Mouse (Mus musculus) layer of hippocampus, adult 9-10 months (tissue): ENCODE measurements around the gene Plcl1.
A peak's percentile ranks its signal among the peaks of the same experiment; 100 is the strongest.

Experiments
- DNase-seq: peaks from one replicate; pipeline ENCODE4 v3.0.0; 2022; ENCODE audit warnings: low spot score

Gene Plcl1

DNA sequence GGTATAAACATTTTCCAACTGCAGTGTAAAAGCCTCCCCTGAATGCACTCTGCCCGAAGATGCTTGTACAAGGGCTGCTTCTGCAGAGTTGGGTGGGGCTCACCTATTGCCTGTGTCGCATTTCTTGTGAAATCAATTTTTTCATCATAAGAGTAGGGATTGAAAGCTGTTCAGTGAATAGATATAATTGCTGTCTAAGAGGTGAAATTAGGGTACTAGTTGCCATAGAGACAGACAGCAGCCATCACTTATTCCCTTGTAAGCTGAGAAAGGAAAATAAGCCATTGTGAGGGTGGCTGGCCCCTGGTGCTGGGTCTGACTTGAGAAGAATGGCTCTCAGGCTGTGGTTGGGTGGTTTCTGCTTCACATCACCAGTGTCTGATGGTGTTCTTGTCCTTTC, 299.0 kb downstream of the Plcl1 start:
- DNase-seq: no peak

GRCm38 (mm10) chr1:55705173-55705572, 299.5 kb downstream of the Plcl1 start:
- no peak for DNase-seq

GRCm38 (mm10) chr1:55705756-55706155, 300.0 kb downstream of the Plcl1 start:
- no peak for DNase-seq

GRCm38 (mm10) chr1:55706933-55707332, 301.2 kb downstream of the Plcl1 start:
- DNase-seq: no peak

DNA sequence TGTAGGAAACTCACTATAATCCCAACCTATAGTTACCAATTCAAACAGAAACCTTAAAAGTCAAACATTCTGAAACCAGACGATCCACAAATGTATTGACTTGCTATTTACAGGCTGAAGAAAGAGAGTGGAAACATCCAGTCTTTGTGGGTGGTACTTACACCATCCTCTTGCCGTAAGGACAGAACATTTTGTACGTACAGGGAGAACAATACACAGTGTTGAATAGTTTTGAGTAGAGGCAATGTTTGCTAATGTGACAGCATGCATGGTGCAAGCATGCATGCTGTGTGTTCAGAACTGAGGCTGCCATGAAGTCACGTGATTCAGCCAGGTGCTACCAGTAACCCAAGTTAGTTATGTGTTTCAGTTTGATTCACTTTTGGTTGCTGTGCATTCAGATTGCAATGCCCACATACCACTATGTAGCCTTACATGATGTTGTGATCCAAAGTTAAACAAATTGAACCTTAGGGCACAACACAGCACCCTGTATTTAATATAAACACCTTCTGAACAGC, 311.6 kb downstream of the Plcl1 start:
- no peak for DNase-seq

GRCm38 (mm10) chr1:55725428-55725827, 319.7 kb downstream of the Plcl1 start:
- DNase-seq: no peak

GRCm38 (mm10) chr1:55729332-55729731, 323.6 kb downstream of the Plcl1 start:
- no peak for DNase-seq

- DNase-seq: no peak
These were observed 327.2 kb downstream of the Plcl1 start for GRCm38 (mm10) chr1:55732951-55733350.

- peak; percentile 74 for DNase-seq
These were observed 330.5 kb downstream of the Plcl1 start for GRCm38 (mm10) chr1:55736054-55736740.

DNA sequence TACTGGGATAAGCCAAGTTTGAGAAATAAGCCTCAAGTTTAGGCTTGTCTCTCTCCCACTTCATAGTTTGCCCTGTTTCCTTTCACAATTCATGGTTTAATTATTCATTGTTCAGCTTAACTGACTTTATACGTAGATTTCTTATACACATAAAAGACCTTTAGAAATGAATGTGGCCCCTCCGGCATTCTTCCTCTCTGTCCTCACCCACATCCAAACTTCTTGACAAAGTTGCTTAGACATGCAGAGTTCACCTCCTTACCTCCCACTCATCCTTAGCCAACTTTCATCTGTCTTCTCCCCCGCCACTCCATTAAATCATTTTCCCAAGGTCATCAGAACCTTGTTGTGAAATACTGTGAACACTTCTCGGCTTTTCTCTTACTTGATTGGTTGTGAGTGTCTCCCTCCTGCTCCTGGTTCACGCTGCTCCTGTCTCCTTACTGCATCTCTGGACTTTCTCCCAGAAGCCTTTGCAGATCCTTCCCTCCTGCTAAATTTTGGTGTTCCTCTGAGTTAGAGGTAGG, 331.1 kb downstream of the Plcl1 start:
- no peak for DNase-seq

DNA sequence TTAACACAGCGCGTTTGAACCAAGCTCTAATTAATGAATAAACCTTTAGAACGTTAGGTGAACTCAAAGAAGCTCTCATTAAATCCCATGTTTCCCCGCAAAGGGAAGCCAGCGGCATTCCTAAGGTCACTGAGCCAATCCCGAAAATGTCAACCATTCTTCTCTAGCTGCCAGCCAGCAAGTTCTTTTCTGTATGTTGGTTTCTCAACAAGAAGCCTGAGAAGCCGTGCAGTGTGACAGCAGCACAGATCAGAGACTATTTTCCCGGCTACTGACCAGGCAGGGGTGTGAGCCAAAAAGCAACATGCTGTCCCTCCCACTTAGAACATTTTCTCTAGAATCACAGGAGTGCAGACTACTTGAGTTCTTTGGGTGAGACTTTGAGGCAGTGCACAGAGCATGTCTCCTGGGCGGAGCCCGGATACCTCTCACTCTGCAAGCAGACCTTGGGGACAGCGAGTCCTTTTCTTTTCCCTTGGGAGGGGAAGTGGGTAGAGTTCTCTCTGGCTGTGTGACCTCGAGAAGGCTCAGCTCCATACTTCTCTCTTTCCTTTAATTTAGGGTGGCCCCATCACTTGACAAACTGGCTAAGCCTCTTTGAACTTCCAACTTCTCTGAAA, 333.1 kb downstream of the Plcl1 start:
- no peak for DNase-seq

DNA sequence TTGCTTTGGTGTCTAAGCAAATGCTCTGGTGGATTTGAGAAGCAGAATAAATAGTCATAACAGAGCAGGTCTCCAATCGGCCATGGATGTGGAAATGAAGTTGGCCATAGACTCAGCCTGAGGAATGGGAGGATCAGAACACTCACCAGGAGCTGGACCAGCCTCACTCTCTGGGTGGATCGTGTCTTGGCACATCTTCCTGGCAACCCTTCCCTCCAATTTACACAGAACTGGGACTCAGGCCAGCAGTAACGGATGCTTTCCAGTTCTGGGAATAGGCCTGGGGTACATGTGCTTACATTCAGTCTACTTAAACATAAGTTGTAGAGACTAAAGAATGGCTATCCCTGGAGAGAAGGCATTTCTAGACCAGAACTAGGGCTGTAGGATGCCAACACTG, 336.2 kb downstream of the Plcl1 start:
- no peak for DNase-seq

- DNase-seq: no peak
These were observed 342.8 kb downstream of the Plcl1 start for GRCm38 (mm10) chr1:55748516-55748915.

- DNase-seq: no peak
These were observed 344.0 kb downstream of the Plcl1 start for GRCm38 (mm10) chr1:55749770-55750169.

GRCm38 (mm10) chr1:55755742-55756141, 350.0 kb downstream of the Plcl1 start:
- no peak for DNase-seq

GRCm38 (mm10) chr1:55762284-55762683, 356.6 kb downstream of the Plcl1 start:
- DNase-seq: no peak

- no peak for DNase-seq
These were observed 357.4 kb downstream of the Plcl1 start for GRCm38 (mm10) chr1:55763171-55763570.

- DNase-seq: no peak
These were observed 361.0 kb downstream of the Plcl1 start for GRCm38 (mm10) chr1:55766743-55767142.

GRCm38 (mm10) chr1:55770072-55770785, 364.5 kb downstream of the Plcl1 start:
- DNase-seq: no peak

DNA sequence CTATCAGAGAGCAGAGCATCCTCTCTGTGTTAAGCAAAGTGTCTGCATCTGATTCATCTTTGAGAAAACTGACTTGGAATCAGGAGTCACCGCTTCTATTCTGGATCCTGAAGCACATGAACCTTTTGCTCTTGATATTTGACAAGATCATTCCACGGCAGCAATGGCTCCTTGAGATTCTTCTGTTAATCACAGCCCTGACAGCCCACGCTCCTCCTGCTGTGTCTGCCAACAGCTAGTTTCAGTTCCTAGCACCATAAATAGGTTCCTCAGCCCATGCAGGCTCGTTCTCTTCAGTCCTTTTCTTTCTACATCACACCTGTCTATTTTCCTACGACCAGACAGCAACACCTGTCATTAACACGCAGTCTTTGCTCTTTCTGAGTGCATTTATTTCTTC, 387.1 kb downstream of the Plcl1 start:
- peak; percentile 57 for DNase-seq
